ENCODE assay signal across 18 mouse cellular contexts in genomic region chr19:21049301-21049700, GRCm38 (mm10).
DNase-seq lines count a peak whose midpoint lies in the region; ATAC-seq lines count a peak whose summit lies in the region.
"Had no signal": no experiment of that assay in that cellular context is flagged by ENCODE, and none has a peak within 500 bp of the region (broad histone marks: within the 10 kb centered on the region; RNA-seq: fewer than 3 reads in every experiment).

No protein-coding gene starts in this region.

- intact Hi-C loops in heart, postnatal 10 days (cut with DNase I), result no loop called here

- DNase-seq in 416B (ENCODE audit: low read depth), result peak; percentile 40
- no peak for DNase-seq in frontal cortex, postnatal 14 days (ENCODE audit: low spot score in 2 of 2)
- DNase-seq in heart, postnatal 10 days, result no peak
- DNase-seq: adrenal gland, adult 8-10 months; adrenal gland, postnatal 14 days; adrenal gland, postnatal 36 days; cerebellum, adult 11-12 months; cerebellum, adult 2 months; cerebellum, adult 9-10 months; cerebellum, postnatal 10 days; cerebellum, postnatal 25 days; embryo, embryonic 11 days had no signal

- ATAC-seq in common myeloid progenitor, adult 5-6 weeks (replicated peaks; ENCODE audit: low read depth, poor library complexity, severe bottlenecking), result peak; percentile 37; the same call in 1 of the 2 replicates
- ATAC-seq in megakaryocyte-erythroid progenitor cell, adult 5-6 weeks (replicated peaks; ENCODE audit: low FRiP score, low TSS enrichment, poor library complexity, severe bottlenecking), result peak; percentile 70; the same call in 1 of the 2 replicates
- ATAC-seq: activated CD4-positive, CD25-positive, alpha-beta regulatory T cell, adult 4 months; forebrain, embryonic 14.5 days; forebrain, embryonic 16.5 days; Patski had no signal
